Mouse (Mus musculus) MEL (cell line): Measurements from ENCODE around the gene Higd2a. TPM values are rescaled to one million over a fixed set of nuclear protein-coding genes. Genes with fewer than 3 reads are reported as not detected.

Experiments used
- DNase-seq: peaks from one replicate; pipeline ENCODE4 v3.0.0; 2011; ENCODE audit warnings: low read depth, low spot score
- H3K27ac ChIP-seq: 2 replicates; pipeline ENCODE4 v1.5.1; 2012; ENCODE audit warnings: low read depth, mild to moderate bottlenecking, control low read depth, low read length, moderate library complexity; ENCODE audit not compliant: control insufficient read depth
- H3K27me3 ChIP-seq, 2 experiments: fragments of 150-350 bp in 1 of 2; sonication (generic) in 1 of 2; 2 replicates each; pipeline ENCODE4 v1.6.1; 2012; ENCODE audit warnings: low read length in 2 of 2, mild to moderate bottlenecking in 2 of 2, improper control_type of control experiment in 1 of 2, moderate library complexity in 1 of 2; ENCODE audit not compliant: insufficient read depth in 2 of 2, control insufficient read depth in 1 of 2
- H3K36me3 ChIP-seq, 2 experiments: 2 replicates each; pipeline ENCODE4 v1.6.1; 2012 to 2014; ENCODE audit warnings: low read length in 2 of 2, improper control_type of control experiment in 1 of 2, inconsistent platforms in 1 of 2, mild to moderate bottlenecking in 1 of 2; ENCODE audit not compliant: insufficient read depth in 2 of 2, control insufficient read depth in 1 of 2
- H3K4me1 ChIP-seq, 2 experiments: fragments of 150-350 bp in 1 of 2; sonication (generic) in 1 of 2; 2 replicates each; pipeline ENCODE4 v1.6.1; 2012; ENCODE audit warnings: low read length in 2 of 2, improper control_type of control experiment in 1 of 2, mild to moderate bottlenecking in 1 of 2; ENCODE audit not compliant: insufficient read depth in 2 of 2, control insufficient read depth in 1 of 2
- H3K4me3 ChIP-seq, 2 experiments: fragments of 150-350 bp in 1 of 2; sonication (generic) in 1 of 2; 2 replicates each; pipeline ENCODE4 v1.5.1; 2012; ENCODE audit warnings: low read depth in 2 of 2, low read length in 2 of 2, mild to moderate bottlenecking in 2 of 2, moderate library complexity in 2 of 2, control low read depth in 1 of 2, improper control_type of control experiment in 1 of 2; ENCODE audit not compliant: control insufficient read depth in 1 of 2, insufficient read depth in 1 of 2
- H3K79me2 ChIP-seq: 2 replicates; pipeline ENCODE4 v1.6.1; 2012; ENCODE audit warnings: mild to moderate bottlenecking, low read length, moderate library complexity; ENCODE audit not compliant: control insufficient read depth, poor library complexity, insufficient read depth
- H3K9ac ChIP-seq: 2 replicates; pipeline ENCODE4 v1.6.1; 2012; ENCODE audit warnings: low read depth, mild to moderate bottlenecking, control low read depth, low read length, moderate library complexity; ENCODE audit not compliant: control insufficient read depth, poor library complexity, severe bottlenecking
- H3K9me3 ChIP-seq: fragments of 150-350 bp; sonication (generic); replicated peaks from 2 replicates; pipeline ENCODE4 v1.6.1; 2012; ENCODE audit warnings: mild to moderate bottlenecking, low read length, improper control_type of control experiment, moderate library complexity; ENCODE audit not compliant: insufficient read depth
- BHLHE40 ChIP-seq: IDR thresholded peaks from 2 replicates; pipeline ENCODE4 v1.6.1; 2012; ENCODE audit warnings: low read depth, mild to moderate bottlenecking, inconsistent platforms, low read length, improper control_type of control experiment, borderline replicate concordance
- CHD1 ChIP-seq: IDR thresholded peaks from 2 replicates; pipeline ENCODE4 v1.6.1; 2012; ENCODE audit warnings: low read depth, mild to moderate bottlenecking, inconsistent platforms, low read length, improper control_type of control experiment
- CHD2 ChIP-seq: IDR thresholded peaks from 2 replicates; pipeline ENCODE4 v1.6.1; 2011; ENCODE audit warnings: low read length, improper control_type of control experiment
- CTCF ChIP-seq, 3 experiments: IDR thresholded peaks in 2 of 3; conservative IDR thresholded peaks in 1 of 3; 2 replicates each; pipeline ENCODE4 v1.5.1; 2011 to 2012; ENCODE audit warnings: low read length in 3 of 3, low read depth in 2 of 3, mild to moderate bottlenecking in 2 of 3, improper control_type of control experiment in 1 of 3, inconsistent platforms in 1 of 3, mixed read lengths in 1 of 3, moderate library complexity in 1 of 3; ENCODE audit not compliant: control insufficient read depth in 1 of 3, insufficient read depth in 1 of 3, poor library complexity in 1 of 3, severe bottlenecking in 1 of 3
- EP300 ChIP-seq, 2 experiments: IDR thresholded peaks; 2 replicates each; pipeline ENCODE4 v1.6.1; 2011; ENCODE audit warnings: improper control_type of control experiment in 2 of 2, low read length in 2 of 2, low read depth in 1 of 2, mild to moderate bottlenecking in 1 of 2
- GATA1 ChIP-seq: IDR thresholded peaks from 2 replicates; pipeline ENCODE4 v1.6.1; 2011; ENCODE audit warnings: low read depth, low read length, improper control_type of control experiment
- JUND ChIP-seq: IDR thresholded peaks from 2 replicates; pipeline ENCODE4 v1.6.1; 2011; ENCODE audit warnings: low read depth, mild to moderate bottlenecking, improper control_type of control experiment, low read length
- MAX ChIP-seq: IDR thresholded peaks from 2 replicates; pipeline ENCODE4 v1.6.1; 2011; ENCODE audit warnings: low read length, improper control_type of control experiment
- MAZ ChIP-seq: IDR thresholded peaks from 2 replicates; pipeline ENCODE4 v1.6.1; 2012; ENCODE audit warnings: low read depth, mild to moderate bottlenecking, inconsistent platforms, low read length, improper control_type of control experiment
- MEF2A ChIP-seq: IDR thresholded peaks from 2 replicates; pipeline ENCODE4 v1.6.1; 2014; ENCODE audit warnings: low read depth, mild to moderate bottlenecking, inconsistent platforms, low read length, improper control_type of control experiment; ENCODE audit not compliant: poor library complexity, insufficient replicate concordance, severe bottlenecking; ENCODE audit errors: extremely low read depth
- MXI1 ChIP-seq: IDR thresholded peaks from 2 replicates; pipeline ENCODE4 v1.6.1; 2011; ENCODE audit warnings: mild to moderate bottlenecking, low read depth, low read length, improper control_type of control experiment
- MYC ChIP-seq: IDR thresholded peaks from 2 replicates; pipeline ENCODE4 v1.6.1; 2011; ENCODE audit warnings: low read depth, mild to moderate bottlenecking, low read length, improper control_type of control experiment, moderate library complexity
- NRF1 ChIP-seq: IDR thresholded peaks from 2 replicates; pipeline ENCODE4 v1.6.1; 2014; ENCODE audit warnings: low read depth, mild to moderate bottlenecking, inconsistent platforms, low read length, improper control_type of control experiment, moderate library complexity; ENCODE audit not compliant: poor library complexity, insufficient read depth, severe bottlenecking
- POLR2AphosphoS5 ChIP-seq: IDR thresholded peaks from 2 replicates; pipeline ENCODE4 v1.6.1; 2012; ENCODE audit warnings: low read depth, borderline replicate concordance, mild to moderate bottlenecking, inconsistent platforms, low read length, moderate library complexity, mixed read lengths
- RCOR1 ChIP-seq: IDR thresholded peaks from 2 replicates; pipeline ENCODE4 v1.6.1; 2012; ENCODE audit warnings: low read depth, mild to moderate bottlenecking, inconsistent platforms, low read length, improper control_type of control experiment
- SIN3A ChIP-seq: IDR thresholded peaks from 2 replicates; pipeline ENCODE4 v1.6.1; 2012; ENCODE audit warnings: low read length, improper control_type of control experiment, inconsistent platforms
- SMC3 ChIP-seq: IDR thresholded peaks from 2 replicates; pipeline ENCODE4 v1.6.1; 2011; ENCODE audit warnings: low read depth, low read length, improper control_type of control experiment
- TBP ChIP-seq: IDR thresholded peaks from 2 replicates; pipeline ENCODE4 v1.8.0; 2011; ENCODE audit warnings: low read depth, low read length, improper control_type of control experiment
- TCF12 ChIP-seq: IDR thresholded peaks from 2 replicates; pipeline ENCODE4 v1.6.1; 2014; ENCODE audit warnings: low read depth, mild to moderate bottlenecking, inconsistent platforms, low read length, improper control_type of control experiment, moderate library complexity
- ZC3H11A ChIP-seq: IDR thresholded peaks from 2 replicates; pipeline ENCODE4 v1.6.1; 2012; ENCODE audit warnings: low read depth, mild to moderate bottlenecking, inconsistent platforms, low read length, improper control_type of control experiment
- polyA plus RNA-seq, 2 experiments: library from polyadenylated mRNA; stranded (reverse) in 1 of 2; unstranded in 1 of 2; fragments of >175 nt in 1 of 2; fragments of >200 nt in 1 of 2; gene quantifications; 2 replicates each; pipeline versions ENCODE4 v1.2.1 to v1.2.4; 2012; ENCODE audit warnings: low replicate concordance in 2 of 2, low read depth in 1 of 2; ENCODE audit not compliant: insufficient read length in 2 of 2, insufficient read depth in 1 of 2, missing spikeins in 1 of 2
- total RNA-seq: library from RNA; depleted of rRNA; stranded (reverse); fragments of 300-350 nt; gene quantifications from 2 replicates; pipeline ENCODE4 v1.2.3, GENCODE M21; 2012

Higd2a gene
- total and polyA plus RNA-seq, 3 experiments: 54.0 to 131 TPM; not detected in 1

DNA sequence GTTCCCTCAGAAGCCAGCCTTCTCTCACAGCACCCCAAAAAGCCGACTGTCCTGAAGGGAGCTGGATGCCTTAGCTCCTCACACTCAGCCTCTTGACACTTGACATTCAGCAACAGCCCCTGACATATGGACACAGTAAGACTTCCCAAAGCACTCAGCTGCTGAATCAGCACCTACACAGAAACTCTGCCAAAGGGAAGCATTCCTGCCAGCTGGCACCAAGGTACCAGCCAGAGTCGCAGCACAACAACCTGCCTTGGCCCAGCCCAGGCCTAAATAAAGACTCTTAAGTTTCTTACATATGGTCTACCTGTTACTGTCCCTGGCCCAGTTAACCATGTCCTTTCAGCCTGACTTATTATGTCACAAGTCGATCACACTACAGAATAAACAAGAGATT is 33.2 kb upstream of the Higd2a start:
- no peak overlapping the region for H3K27ac ChIP-seq
- H3K9me3 ChIP-seq: no peaks in the 10 kb centered on the region

DNA sequence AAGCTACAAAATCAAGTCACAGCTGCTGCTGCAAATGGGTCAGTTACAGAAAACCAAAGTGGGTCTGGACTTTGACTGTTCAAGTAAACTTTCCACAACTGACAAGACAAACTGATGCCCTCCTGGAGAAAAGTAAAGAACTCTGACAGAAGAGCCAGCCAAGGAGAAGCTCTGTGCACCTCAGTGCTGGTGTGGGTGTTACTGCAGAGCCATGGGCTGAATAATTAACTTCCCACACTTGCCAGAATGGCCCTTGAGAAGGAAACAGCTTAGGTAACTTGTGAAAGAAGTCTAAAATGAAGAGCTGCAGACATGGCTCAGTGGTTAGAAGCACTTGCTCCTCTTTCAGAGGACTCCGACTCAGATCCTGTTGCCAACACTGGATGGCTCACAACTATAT is 32.4 kb upstream of the Higd2a start:
- Histone ChIP-seq H3K36me3 (peaks cover 0 to 3% of the 10 kb centered on the region in 2 experiments; a peak in 2 of 4 replicates), H3K4me3 (no peak overlapping the region), H3K79me2 (0 out of 2 replicates have a peak, but pooled peaks cover 2% of the 10 kb centered on the region), H3K27ac (no peak overlapping the region), H3K27me3 (no peaks in the 10 kb centered on the region), H3K9me3 (no peaks in the 10 kb centered on the region), H3K9ac (no peak overlapping the region), H3K4me1 (no peaks in the 10 kb centered on the region)
- TF ChIP-seq MEF2A: no peak
- TF ChIP-seq EP300 (IDR thresholded peaks at IDR 0.05; ENCODE audit: low read depth in 1 of 2, low read length in 2 of 2): no peak
- no peak for TF ChIP-seq CTCF (IDR thresholded peaks at IDR 0.05 in 2 of 3, conservative IDR thresholded peaks at IDR 0.05 in 1 of 3; ENCODE audit: control insufficient read depth in 1 of 3, insufficient read depth in 1 of 3, low read depth in 2 of 3, low read length in 3 of 3, poor library complexity in 1 of 3, severe bottlenecking in 1 of 3)
- TF ChIP-seq NRF1: no peak
- TF ChIP-seq MAZ: no peak
- TF ChIP-seq CHD1: no peak
- TF ChIP-seq RCOR1: no peak
- no peak for TF ChIP-seq TBP
- TF ChIP-seq SIN3A: no peak
- TF ChIP-seq SMC3: no peak
- TF ChIP-seq JUND: no peak
- TF ChIP-seq ZC3H11A: no peak
- no peak for TF ChIP-seq CHD2
- no peak for TF ChIP-seq MAX
- DNase-seq: no peak

More for the DNA sequence above, 33.2 kb upstream of the Higd2a start:
- DNase-seq: no peak
- Histone ChIP-seq H3K4me3 (no peak overlapping the region), H3K9ac (no peak overlapping the region), H3K36me3 (peaks cover 0 to 3% of the 10 kb centered on the region in 2 experiments; a peak in 2 of 4 replicates), H3K79me2 (0 out of 2 replicates have a peak, but pooled peaks cover 2% of the 10 kb centered on the region), H3K27me3 (no peaks in the 10 kb centered on the region), H3K4me1 (no peaks in the 10 kb centered on the region)
- TF ChIP-seq TCF12 (no peak), BHLHE40 (no peak), POLR2AphosphoS5 (no peak), CHD2 (no peak), GATA1 (no peak), CHD1 (no peak), MYC (no peak), MXI1 (no peak)
